Mouse (Mus musculus) urinary bladder, adult 2 months (tissue): ENCODE results near the gene Ppp1r18. TPM values are rescaled to one million over a fixed set of nuclear protein-coding genes. Genes with fewer than 3 reads are reported as not detected.

Experiments
- DNase-seq: peaks from one replicate; pipeline ENCODE4 v3.0.0; 2022; ENCODE audit warnings: low spot score
- polyA plus RNA-seq: library from polyadenylated mRNA; depleted of rRNA; stranded (reverse); fragments of >200 nt; gene quantifications from 2 replicates; pipeline ENCODE4 v1.2.3, GENCODE M21; 2012

The Ppp1r18 gene
- polyA plus RNA-seq, 1 experiment: 55.2 TPM

DNA sequence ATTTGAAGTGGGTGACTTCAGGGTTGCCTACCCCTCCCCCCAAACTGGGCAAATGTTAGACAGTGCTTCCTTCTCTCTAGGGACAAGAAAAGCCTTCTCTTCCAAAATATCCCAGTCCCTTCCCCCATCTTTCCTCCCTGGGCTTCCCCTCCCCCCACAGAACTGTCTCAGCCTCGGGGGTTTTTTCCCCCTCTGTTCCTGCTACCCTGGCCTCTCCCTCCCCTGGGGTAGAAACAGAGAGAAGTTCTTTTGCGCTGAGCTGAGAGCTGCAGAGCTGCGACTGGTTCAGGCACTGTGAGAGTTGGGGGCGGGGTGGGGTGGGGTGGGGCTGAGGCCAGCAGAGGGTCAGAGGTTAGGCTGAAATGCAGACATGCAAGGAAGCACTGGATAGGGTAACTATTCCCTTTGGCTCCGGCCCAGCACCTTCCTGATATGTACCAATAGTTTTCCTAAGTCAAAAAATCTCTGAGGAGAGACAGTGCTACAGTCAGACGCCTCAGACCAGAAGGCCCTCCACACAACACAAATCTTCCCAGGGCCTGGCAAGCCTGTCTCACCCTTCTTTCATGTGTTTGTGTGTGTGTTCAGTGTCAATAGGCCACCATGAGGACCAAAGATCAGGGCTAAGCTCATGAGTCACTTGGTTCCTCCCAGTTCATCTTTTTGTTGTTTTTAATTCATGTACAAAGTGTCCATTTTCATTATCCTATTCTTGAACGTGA is 4.1 kb downstream of the Ppp1r18 start:
- DNase-seq: peak; percentile 29

DNA sequence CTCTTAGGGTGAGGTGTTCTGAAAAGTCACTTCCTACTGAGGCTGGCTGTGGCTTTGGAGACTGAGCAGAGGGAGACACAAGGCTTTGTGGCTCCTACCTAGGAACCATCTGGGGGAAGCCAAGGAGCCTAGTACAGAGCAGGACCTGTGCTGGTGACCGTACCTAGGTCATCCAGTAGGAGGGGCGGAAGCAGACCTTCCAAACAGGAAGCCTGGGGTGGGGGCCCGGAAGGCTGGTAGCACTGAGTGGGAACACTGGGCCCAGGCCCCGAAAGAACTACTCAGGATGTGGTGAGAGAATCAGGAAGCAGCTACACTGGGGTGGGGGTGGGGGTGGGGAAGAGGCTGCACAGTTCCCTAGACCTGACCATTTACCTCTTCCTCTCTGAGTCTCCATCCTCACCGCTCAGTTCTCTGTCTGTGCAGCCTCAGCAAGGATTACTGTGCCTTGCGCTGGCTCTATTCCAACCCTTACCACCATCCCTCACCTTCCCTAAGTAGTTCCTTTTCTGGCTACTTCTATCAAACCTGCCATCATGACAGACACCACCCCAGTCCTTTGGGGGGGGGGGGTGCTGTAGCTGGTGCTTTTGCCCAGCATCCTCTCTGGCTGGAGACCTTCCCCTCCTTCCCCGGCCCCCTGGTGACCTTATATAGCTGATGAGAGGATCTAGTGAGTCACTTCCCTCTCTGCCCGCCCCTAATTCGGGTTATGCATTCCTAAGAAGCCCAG is 4.9 kb downstream of the Ppp1r18 start:
- DNase-seq: peak; percentile 35

DNA sequence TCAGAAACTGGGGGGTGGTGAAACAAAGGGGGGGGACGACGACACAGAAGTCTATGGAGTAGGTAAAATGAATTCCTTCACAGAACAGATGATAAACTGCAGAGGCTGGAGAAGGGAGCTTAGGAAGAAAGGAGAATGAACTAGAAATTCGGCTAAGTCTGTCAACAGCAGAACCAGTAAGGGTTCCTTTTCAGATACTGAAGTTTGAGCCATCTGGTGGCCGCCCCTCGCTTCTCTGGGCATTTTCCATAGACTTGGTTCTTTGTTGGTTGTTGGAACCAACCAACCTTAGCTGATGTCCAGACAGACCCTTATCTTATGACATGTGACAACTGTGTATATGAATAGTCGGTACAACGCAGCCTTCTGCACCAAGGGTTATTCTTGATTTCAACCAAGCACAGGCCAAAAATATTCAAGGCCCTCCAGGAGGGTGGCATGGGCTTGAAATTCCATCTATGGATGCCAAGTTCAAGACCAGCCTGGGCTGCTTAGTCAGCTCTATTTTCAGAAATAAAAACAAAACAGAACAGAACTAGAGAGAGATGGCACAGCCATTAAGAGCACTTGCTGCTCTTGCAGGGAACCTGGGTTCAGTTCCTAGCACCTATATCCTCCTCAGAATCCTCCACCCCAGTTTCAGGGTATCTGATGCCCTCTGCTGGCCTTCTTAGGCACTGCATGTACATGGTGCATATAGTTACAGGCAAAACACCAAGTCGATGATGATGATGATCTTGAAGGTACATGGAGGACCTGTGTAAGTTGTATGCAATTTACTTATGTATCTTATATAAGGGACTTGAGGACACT is 5.7 kb downstream of the Ppp1r18 start:
- DNase-seq: peak; percentile 20

DNA sequence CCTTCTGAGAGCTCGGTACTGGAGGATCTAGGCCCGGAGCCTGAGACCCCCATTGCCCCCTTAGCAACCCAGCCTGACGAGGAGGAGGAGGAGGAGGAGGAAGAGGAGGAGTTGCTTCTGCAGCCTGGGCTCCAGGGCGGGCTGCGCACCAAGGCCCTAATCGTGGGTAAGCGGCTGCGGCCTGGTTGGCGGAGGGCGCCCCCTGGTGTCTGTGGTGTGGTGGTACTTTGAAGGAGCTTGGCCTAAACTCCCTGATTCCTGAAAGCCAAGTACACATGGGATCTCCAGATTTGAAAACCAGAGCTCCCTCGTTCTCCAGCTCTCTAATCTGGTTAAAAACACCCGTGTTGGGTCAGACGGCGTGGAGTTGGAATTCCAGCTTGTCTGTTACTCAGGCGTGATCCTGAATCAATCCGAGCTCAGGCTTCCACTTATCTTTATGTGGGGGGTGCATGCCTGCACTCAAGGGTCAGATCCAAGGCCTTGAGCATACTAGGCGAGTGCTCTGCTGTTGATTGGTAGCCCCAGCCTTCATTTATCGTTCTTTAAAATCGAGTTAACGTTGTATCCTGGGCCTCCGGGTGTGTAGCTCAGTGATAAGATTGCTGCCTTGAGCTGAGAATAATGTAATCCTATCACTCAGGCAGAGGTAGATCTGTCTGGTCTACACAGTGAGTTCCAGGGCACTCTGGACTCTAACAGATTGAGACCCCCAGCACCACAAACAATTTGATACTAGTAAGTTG is 8.6 kb downstream of the Ppp1r18 start:
- peak; percentile 90 for DNase-seq

DNA sequence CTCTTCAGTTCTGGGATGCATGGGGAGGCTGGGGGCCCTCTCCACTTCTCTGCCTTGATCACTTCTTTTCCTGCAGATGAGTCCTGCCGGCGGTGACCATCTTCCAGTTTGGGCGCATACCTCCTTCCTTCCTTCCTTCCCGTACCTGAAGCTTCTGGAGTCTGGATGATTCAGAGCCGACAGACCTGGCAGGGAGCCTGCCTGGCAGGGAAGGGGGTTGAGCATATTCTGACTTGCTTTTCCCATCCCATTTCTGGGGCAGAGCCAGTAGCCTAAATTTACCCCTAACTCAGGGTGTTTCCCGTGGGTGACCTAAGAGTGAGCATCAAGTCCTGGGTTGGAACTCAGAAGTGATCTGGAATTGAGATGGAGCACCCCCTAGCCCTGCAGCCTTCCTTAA is 9.3 kb downstream of the Ppp1r18 start:
- DNase-seq: no peak

DNA sequence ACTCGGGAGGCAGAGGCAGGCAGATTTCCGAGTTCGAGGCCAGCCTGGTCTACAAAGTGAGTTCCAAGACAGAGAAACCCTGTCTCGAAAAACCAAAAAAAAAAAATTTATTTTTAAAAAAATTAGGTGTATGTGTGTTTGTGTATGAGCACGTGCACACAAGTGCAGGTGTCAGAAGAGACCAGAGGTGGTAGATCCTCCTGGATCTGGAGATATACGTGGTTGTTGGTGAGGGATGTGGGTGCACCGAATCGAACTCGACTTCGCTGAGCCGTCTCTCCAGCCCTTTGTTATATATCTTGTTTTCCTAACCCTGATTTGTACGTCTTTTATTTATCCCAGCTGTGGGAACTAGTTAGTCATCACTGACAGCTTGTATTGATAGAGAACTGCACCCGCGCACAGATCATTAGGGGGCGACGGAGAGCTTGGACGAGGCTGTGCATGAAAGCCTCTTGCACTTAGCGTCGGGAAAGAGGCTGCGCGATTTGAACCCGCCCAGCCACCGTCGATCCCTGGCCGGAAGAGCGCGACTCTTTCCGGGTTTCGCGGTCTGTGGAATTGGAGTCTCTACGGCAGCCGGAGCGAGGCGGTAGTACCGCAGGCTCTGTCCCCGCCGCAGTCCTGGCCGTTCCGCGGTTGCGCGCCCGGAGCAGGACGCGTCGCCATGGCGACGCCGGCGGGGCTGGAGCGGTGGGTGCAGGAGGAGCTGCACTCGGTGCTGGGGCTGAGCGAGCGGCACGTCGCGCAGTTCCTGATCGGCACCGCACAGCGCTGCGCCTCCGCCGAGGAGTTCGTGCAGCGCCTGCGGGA is 14.1 kb downstream of the Ppp1r18 start, which contains the start of gene Dhx16:
Gene Dhx16, plus strand, starts transcription at position 575 of the 813 bp plus-strand sequence.
- peak; percentile 84 for DNase-seq

DNA sequence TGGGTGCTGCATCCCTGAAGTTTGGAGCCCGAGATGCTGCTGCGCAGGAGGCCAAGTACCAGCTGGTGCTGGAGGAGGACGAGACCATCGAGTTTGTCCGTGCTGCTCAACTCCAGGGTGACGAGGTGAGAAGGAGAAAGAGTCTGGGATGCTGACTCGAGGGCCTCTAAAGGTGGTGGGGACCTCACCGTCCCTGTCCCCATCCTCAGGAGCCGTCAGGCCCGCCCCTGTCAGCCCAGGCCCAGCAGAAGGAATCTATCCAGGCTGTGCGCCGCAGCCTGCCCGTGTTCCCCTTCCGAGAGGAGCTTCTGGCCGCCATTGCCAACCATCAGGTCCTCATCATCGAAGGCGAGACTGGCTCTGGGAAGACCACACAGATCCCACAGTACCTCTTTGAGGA is 17.5 kb downstream of the Ppp1r18 start:
- no peak for DNase-seq

DNA sequence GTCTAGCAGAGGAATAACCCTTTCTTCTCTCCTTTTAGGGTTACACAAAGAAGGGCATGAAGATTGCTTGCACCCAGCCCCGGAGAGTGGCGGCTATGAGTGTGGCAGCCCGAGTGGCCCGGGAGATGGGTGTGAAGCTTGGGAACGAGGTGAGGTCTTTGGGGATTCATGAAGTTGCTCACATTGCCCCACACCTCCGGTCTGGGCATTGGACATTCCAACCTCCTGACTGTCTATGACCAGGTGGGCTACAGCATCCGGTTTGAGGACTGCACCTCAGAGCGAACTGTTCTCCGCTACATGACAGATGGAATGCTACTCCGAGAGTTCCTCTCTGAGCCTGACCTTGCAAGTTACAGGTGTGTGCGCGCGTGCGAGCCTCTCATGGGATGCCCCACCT is 18.4 kb downstream of the Ppp1r18 start:
- DNase-seq: no peak

DNA sequence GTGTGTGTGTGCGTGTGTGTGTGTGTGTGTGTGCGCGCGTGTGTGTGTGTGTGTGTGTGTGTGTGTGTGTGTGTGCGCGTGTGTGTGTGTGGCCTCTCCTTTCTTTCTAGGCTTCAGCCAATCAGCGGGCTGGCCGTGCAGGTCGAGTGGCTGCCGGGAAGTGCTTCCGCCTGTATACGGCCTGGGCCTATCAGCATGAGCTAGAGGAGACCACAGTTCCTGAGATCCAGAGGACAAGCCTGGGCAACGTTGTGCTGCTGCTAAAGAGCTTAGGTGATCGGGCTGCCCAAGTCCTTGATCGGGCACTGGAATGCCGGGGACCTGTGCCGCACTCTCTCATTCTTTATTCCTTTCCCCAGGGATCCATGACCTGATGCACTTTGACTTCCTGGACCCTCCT is 22.3 kb downstream of the Ppp1r18 start:
- DNase-seq: no peak

DNA sequence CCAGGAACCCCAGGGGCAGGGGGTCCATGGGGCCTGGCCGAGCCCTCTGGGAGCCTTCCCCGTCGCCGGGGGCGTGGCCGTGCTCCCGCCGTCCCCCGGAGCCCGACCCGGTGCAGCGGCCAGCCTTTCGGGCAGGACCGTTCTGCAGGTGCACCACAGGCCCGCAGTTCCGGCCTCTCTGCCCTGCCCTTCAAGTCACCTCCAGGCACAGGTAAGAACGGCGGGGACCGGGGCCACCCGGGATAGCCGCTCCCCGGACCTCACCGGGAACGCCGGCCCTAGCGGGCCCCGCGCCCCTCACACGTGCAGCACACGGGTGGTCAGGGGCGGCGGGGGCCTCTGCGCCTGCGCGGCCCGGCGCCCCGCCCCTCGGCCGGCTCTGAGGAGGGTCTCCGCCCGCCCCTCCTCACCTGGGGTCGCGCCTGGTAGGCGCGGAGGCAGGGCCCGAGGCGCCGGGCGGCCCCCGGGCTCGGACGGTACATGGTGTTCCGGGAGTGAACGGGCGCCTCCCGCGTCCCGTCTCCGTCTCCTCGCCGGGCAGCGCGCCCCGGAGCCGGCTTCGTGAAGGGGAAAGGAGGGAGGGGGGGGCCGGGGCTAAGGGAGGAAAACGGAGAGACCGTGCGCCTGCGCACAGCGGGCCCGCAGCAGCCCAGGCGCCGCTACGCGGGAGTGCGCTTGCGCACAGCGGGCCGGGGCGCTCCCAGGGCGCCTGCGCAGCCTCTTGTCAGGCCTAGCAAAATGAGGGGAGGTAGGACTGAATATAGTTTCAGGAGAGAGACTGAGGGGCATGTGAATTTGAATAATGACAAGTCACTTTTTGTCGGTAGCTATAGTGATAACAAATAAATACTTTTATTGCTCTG is 31.6 kb downstream of the Ppp1r18 start, which contains the start of gene 2310061I04Rik:
Gene 2310061I04Rik, minus strand, starts transcription at position 651 of the 863 bp plus-strand sequence.
- peak; percentile 84 for DNase-seq

DNA sequence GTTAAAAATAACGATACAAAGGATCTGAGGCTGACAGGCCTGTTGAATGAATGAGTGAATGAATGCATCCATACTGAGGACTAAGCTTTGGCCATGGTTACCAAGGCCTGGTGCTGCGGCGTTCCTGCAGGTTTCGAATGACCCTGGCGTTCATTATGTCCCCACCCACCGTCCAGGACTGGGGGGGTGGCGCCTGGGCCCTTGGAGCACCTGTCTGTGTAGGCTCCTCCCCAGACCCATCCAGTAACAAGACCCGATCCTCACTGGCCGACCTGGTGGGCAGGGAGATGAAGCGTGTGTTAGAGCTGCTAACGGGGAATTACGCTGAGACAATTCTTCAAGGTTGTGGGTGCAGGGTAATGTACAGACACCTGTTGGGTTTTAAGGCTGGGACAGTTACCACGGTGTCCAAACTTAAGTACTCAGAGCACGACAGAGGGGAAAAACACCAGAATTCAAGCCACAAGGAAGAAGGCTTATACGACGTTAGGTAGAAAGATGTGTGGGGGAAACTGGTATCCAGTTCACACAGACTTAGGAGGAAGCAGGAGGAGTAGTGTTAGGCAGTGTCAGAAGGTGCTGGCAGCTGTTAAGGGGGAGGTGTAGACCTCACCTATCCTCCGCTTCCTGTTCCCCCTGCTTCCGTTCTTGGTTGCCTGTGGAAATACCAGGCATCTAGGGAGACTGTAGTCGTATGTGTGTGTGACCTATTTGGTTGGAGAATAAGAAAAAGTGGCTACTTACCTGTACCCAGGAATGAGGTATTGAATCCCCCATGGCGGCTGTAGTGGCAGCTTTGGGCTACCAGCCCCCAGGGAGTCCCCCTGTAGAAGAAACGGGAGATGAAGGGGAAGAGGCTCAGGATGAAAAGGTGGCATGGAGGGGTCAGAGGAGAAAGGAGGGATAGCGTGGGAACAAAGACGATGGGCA is 32.5 kb downstream of the Ppp1r18 start:
- DNase-seq: no peak

DNA sequence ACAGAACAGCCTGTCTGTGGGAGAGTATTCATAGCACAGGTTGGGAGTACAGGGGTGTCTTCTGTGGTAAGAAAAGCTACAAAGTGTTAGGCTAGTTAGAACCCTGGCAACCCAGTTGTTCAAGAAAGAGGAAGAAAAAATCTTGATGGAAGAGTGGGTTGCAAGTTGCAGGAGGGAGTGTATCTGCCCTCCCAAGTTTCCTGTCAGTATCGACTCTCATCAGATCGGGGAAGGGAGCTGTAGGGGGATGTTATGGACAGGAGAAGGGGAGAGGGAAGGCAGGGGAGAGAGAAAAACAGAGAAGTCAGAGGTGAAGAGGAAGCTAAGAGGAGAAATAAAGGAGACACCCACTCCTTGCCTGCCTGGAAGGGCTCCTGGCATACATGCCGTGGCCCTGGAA is 35.2 kb downstream of the Ppp1r18 start:
- no peak for DNase-seq

DNA sequence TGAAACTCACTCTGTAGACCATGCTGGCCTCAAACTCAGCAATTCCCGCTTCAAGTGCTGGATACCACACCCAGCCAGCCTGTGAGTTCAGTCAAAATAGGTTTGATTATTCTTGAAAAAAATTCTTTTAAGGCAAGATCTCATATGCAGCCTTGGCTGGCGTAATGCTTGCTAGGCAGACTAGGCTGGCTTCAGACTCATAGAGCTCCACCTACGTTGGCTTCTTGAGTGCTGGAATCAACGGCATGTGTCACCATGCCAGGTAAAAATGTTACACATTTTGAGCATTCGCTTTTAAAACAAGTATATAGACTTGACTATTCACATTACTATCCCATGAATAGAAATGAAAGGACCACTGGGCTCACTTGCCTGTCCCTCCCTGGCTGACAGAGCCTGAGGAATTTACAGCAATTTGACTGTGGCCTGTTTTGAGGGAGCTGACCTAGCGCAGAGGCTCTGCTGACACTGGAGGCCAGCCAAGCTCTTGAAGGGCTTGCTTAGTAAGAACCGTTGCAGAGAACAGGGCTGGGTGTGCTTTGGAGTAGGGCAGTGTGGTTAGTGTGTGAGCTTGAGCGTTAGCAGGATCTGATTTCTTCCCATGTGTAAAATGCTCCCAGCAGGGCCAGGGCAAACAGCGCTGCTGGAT is 38.1 kb downstream of the Ppp1r18 start:
- no peak for DNase-seq

DNA sequence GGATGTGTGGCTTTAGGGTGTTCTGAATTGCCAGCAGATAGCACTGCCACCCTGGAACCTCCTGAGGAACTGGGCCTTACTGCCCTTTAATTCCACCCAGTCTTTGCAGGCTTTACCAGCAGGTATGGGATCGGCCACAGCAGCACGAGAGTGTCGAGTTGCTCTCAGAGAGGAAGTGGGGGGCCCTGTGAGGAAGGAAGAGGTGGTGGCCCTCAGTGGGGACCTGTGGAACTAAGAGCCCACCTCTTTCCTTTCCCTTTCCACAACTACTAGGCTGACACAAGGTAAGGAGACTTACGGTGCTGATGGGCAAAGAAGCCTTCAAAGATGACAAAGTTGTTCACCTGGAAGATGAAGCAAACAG is 38.6 kb downstream of the Ppp1r18 start:
- DNase-seq: no peak

DNA sequence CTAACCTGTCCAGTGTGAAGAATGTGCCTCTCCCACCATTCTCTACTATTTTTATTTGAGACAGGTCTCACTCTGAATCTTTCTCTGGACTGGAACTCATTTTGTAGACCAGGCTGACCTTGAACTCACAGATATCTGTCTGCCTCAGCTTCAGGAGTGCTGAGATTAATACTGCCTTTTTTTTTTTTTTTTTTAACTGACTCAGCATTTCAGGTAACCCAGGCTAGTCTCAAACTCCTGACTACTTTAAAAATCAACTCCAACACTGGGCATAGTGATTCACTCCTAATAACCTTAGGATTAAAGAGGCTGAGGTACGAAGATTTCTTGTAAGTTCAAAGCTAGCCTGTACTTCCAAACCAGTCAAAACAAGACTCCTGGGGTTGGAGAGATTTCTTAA is 40.2 kb downstream of the Ppp1r18 start:
- DNase-seq: no peak

DNA sequence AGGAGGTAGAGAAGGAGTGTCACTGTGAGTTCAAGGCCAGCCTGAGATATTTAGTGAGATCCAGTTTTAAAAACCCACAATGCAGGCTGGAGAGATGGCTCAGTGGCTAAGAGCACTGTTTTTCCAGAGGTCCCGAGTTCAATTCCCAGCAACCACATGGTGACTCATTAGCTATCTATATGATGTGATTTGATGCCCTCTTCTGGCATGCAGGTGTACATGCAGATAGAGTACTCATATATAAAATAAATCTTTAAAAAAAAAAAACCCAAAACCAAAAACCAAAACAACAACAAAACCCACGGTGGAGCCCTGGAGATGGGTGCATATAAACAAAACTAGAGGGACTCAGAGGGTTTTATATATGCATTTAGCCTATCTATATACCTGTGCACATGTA is 42.2 kb downstream of the Ppp1r18 start:
- DNase-seq: no peak

DNA sequence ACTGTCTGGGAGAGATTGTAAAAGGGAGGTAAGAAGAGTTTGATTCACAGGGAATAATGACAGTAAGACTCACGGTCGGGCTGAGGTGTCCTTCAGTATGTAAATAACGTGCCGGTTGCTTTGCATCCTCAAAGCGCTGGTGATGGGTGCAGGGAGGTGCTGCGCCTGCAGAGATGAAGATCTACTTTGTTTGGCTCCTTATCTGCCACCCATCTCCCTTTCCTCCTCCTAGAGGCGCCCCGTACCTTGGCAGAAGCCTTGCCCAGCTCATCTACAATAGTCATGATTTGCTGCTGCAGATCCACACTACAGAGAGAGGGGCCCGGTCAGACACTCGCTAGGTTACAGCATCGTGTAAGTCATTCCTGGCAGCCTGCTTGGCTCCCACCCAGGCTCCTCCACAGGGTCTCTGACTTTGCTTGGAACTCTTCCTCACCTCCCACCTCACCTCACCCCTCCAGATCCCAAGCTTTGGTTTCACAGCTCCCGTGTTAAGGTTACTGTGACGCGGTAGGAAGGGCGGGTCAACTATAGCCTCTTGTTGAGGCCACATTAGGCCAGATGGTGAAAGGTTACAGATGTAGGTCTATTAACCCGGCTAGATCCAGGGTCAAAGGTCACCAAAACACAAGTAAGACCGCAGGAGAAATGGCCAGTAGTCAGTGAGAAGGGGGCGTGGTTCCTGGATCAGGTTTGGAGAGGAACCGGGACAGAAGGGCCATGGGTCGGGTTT is 44.0 kb downstream of the Ppp1r18 start:
- no peak for DNase-seq
